Mouse (Mus musculus) T-helper 1 cell (primary cell): ENCODE measurements around the gene Isl1.

Source experiments
- in situ Hi-C: fragments of 300-600 bp; cut with MboI, MseI; formaldehyde crosslinking; loops from one replicate; pipeline ENCODE4 v1.15.1; 2025; ENCODE audit warnings: high pct_unique_total_duplicates

The Isl1 gene

DNA sequence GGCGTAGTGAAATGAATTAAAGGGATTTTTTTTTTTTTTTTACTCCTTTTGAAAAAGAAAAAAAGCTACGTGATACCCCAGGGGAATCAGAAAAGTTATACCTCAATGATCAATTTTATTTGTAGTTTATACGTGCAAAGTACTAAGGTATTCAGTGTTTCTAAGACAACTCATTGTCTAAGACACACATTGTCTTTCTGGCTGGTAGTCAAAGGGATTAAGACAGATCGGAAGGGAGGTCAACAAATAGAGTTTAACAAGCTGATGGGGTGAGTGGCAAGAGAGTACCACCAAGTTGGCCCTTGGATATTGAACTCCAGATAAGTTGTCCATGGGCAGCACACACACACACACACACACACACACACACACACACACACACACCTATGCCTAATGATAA is 14.1 kb downstream of the Isl1 start:
- in situ Hi-C loops: loop anchor here (10.0 kb wide), 1 partner anchor 1929 kb away; no protein-coding TSS in a partner anchor

DNA sequence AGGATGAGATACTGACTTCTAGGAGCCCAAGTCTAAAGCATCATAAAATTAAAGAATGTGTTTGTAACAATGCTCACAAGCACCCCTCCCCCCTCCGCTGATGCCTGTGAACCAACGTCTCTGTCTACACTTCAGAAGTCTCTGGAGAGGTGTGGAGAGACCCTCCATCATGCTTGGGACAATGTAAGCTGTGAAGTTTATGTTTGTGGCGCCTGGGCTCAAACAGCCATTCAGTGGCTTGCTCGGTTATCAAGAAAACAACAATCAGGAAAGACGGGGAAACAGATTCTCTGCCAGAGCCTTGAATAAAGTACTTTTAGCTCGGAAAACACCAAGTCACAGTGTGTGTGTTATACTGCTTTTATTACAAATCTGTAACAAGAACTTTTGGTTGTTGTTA is 14.8 kb downstream of the Isl1 start:
- in situ Hi-C loops: loop anchor here (10.0 kb wide), 1 partner anchor 1930 kb away; no protein-coding TSS in a partner anchor

DNA sequence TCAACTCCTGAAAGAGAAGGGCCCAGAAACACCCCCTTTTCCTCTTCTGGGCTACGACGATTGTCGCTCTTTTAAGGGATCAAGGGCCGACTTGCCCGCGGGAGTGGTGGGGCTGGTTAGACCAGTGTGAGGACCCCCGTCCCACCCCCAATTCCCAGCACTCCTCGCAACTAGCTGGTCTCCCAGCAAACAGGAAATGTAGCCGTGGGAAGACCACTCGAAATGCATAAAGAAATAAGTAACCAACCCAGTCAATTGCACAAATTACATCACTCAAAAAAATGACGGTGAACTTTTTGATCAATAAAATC is 15.4 kb downstream of the Isl1 start:
- in situ Hi-C loops: loop anchor here (10.0 kb wide), 1 partner anchor 1931 kb away; no protein-coding TSS in a partner anchor

DNA sequence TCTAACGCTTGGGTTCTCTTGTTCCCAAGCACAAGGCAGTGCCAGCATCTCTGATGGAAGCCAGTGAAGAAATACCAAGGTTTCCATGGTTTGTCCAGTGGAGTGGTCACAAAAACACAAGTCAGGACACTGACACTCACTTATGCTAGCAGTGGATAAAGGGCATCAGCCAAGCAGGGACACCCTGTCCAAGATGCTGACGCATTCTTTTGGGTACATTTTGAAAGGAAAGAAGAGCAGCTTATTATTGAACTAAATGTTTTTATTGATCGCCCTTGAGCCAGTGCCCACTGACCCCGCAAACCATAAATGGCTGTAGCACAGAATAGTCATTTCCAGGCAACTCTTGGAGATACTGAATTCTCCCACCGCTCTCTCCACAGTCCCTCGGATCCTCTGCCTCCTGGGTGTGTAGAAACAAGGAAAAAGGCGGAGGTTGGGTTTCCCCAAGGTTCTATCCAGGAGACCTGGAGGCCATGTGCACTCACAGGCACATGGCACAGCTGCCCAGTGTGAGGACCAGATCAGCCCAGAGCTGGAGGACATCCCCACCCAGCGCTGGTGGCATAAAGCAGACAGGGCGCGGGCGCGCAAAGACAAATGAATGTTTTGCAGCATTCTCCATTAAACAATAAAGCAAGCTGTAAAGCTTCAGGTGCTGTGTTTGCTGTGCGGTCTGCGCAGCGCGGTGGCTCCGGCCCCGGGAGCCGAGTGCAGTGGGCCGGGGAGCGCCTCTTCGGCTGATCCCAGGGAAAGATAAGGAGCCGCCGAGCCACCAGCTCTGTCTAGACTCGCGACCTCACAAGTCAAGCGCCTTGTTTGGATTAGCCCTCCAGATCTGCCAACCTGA is 16.0 kb downstream of the Isl1 start:
- in situ Hi-C loops: loop anchor here (10.0 kb wide), 1 partner anchor 1931 kb away; no protein-coding TSS in a partner anchor

DNA sequence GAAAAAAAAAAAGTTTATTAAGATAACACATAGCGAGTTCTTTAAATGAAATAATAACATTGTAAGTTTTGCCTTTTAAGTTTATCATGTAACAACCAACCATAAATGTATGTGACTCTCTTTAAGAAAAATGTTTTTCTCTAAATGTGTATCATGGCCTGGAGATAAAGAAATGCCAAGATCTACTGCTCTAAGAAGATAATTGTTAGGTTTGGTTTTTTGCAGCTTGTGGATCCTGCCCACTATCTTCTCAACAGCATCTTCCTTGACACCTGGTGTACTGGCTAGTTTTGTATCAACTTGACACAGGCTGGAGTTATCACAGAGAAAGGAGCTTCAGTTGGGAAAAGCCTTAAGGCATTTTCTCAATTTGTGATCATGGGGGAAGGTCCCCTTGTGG is 19.8 kb downstream of the Isl1 start:
- in situ Hi-C loops: loop anchor here (10.0 kb wide), 1 partner anchor 1935 kb away; no protein-coding TSS in a partner anchor

DNA sequence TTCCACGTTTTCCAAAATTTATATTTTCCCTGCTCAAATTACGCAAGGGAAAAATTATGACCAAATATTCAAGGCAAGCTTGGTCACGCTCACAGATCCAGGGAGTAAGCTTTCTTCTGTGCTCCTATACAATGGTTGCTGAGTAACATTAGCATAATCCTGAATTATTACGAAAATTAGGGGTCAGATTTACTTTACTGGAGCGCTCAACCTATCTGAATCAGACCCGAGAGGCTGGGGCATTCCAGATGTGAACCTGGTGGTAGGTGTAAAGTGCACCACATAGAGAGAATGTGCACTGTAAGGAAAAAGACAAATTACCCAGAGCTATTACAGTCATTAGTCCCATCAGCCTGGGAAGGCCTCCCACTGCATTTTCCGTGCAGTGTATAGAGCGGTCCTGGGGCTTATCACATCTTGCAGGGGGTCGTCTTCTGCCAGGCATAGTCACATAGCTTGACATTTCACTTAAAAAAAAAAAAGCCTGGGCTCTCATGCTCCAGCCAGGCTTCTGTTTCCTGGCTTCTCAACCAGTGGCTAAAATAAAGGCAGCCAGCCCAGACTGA is 30.2 kb downstream of the Isl1 start:
- in situ Hi-C loops: no loop called here
